Comparison of ENCODE assay signal across 26 mouse cellular contexts in the genomic region with DNA sequence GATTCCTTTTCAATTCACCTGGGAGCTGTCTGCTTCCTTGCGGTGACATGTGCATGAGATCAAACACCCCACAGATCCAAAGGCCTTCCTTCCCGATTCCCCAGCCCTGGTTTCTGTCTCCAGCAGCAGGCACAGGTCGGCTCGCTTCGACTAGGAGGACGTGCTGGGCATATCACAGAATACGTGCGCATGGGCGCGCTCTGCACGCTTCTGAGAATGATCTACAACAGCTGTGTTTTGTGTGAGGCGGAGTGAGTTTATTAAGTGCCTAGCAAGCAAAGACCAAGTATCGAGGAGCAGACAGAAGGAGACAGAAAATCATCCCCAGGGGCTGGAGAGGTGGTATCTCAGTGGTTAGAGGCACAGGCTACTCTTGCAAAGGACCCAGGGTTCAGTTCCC. TPM values are rescaled to one million over a fixed set of nuclear protein-coding genes. Genes with fewer than 3 reads are reported as not detected.
A peak's percentile ranks its signal among the peaks of the same experiment; 100 is the strongest.
DNase-seq lines count a peak whose midpoint lies in the region; ATAC-seq and TF ChIP-seq lines count a peak whose summit lies in the region.
"Had no signal": no experiment of that assay in that cellular context is flagged by ENCODE, and none has a peak within 500 bp of the region (broad histone marks: within the 10 kb centered on the region; RNA-seq: fewer than 3 reads in every experiment).

No protein-coding gene starts in this region.

- no peaks in the 10 kb centered on the region for H3K27me3 ChIP-seq in intestine, embryonic 14.5 days (replicated peaks; ENCODE audit: control insufficient read depth, insufficient read depth, low read length)
- no peaks in the 10 kb centered on the region for H3K27me3 ChIP-seq in intestine, postnatal 0 days (replicated peaks; ENCODE audit: control insufficient read depth, insufficient read depth, low read length)
- H3K27me3 ChIP-seq in midbrain, embryonic 15.5 days (replicated peaks) = no peaks in the 10 kb centered on the region
- H3K27me3 ChIP-seq in midbrain, embryonic 10.5 days (ENCODE audit: low read depth, poor library complexity, severe bottlenecking) = peaks cover 11% of the 10 kb centered on the region; the same call in 1 of the 2 replicates
- H3K27me3 ChIP-seq in intestine, embryonic 15.5 days (replicated peaks) = no peaks in the 10 kb centered on the region
- H3K27me3 ChIP-seq: limb, embryonic 15.5 days; Patski had no signal

- TF ChIP-seq CTCF in intestine, postnatal 0 days (IDR thresholded peaks at IDR 0.05; ENCODE audit: low read depth) = no peak

- peaks cover 24% of the 10 kb centered on the region for H3K4me1 ChIP-seq in intestine, embryonic 14.5 days (replicated peaks; ENCODE audit: control insufficient read depth, insufficient read depth, low read length)
- no peaks in the 10 kb centered on the region for H3K4me1 ChIP-seq in intestine, postnatal 0 days (replicated peaks; ENCODE audit: control insufficient read depth, insufficient read depth, low read length)
- H3K4me1 ChIP-seq in midbrain, embryonic 15.5 days = no peaks in the 10 kb centered on the region
- H3K4me1 ChIP-seq in midbrain, embryonic 10.5 days = peaks cover 30% of the 10 kb centered on the region
- peaks cover 17% of the 10 kb centered on the region for H3K4me1 ChIP-seq in intestine, embryonic 15.5 days (replicated peaks)

- H3K4me3 ChIP-seq in intestine, embryonic 14.5 days (ENCODE audit: low read depth, low read length) = no peak overlapping the region
- H3K4me3 ChIP-seq in intestine, postnatal 0 days (ENCODE audit: low read depth, low read length) = no peak overlapping the region
- H3K4me3 ChIP-seq in midbrain, embryonic 15.5 days = no peak overlapping the region
- H3K4me3 ChIP-seq in midbrain, embryonic 10.5 days = no peak overlapping the region
- H3K4me3 ChIP-seq in intestine, embryonic 15.5 days (replicated peaks) = no peak overlapping the region
- H3K4me3 ChIP-seq: erythroblast, embryonic 14.5 days; heart, embryonic 10.5 days; left cerebral cortex, adult 2 months; limb, embryonic 15.5 days had no signal

- ATAC-seq in intestine, embryonic 14.5 days (replicated peaks; ENCODE audit: low FRiP score, low TSS enrichment, low read depth) = no peak
- no peak for ATAC-seq in intestine, postnatal 0 days
- ATAC-seq in midbrain, embryonic 15.5 days (replicated peaks) = no peak
- no peak for ATAC-seq in intestine, embryonic 15.5 days
- ATAC-seq: forebrain, embryonic 14.5 days; hindbrain, embryonic 16.5 days; Patski had no signal

- H3K27ac ChIP-seq in intestine, embryonic 14.5 days (ENCODE audit: low read depth) = peak overlapping the region; percentile 44; the same call in 1 of the 2 replicates
- no peak overlapping the region for H3K27ac ChIP-seq in intestine, postnatal 0 days (ENCODE audit: low read depth, low read length)
- 0 out of 2 replicates have a peak overlapping the region, but pooled peaks have one; percentile 1 for H3K27ac ChIP-seq in midbrain, embryonic 15.5 days
- H3K27ac ChIP-seq in midbrain, embryonic 10.5 days (replicated peaks) = no peak overlapping the region
- H3K27ac ChIP-seq in intestine, embryonic 15.5 days = 0 out of 2 replicates have a peak overlapping the region, but pooled peaks have one; percentile 20
- H3K27ac ChIP-seq: heart, embryonic 10.5 days; left cerebral cortex, adult 2 months; limb, embryonic 15.5 days; liver, embryonic 14.5 days had no signal

- no peak for DNase-seq in intestine, embryonic 14.5 days (ENCODE audit: low spot score)
- DNase-seq in midbrain, embryonic 10.5 days (ENCODE audit: low spot score) = no peak
- no peak for DNase-seq in layer of hippocampus, postnatal 14 days (ENCODE audit: low spot score in 2 of 2)
- no peak for DNase-seq in cerebellum, adult 9-11 months
- DNase-seq: adrenal gland, adult 2 months; cerebellum, adult 11 months; cerebellum, postnatal 10 days; gastrocnemius, postnatal 10 days; heart, postnatal 4 days; kidney, adult 18-20 months; kidney, postnatal 4 days; layer of hippocampus, adult 9-11 months; lung, postnatal 14 days; retina, postnatal 1 day had no signal

- H3K9me3 ChIP-seq in intestine, embryonic 14.5 days (ENCODE audit: control insufficient read depth, low read length) = no peaks in the 10 kb centered on the region
- H3K9me3 ChIP-seq in intestine, postnatal 0 days (ENCODE audit: control insufficient read depth) = no peaks in the 10 kb centered on the region
- no peaks in the 10 kb centered on the region for H3K9me3 ChIP-seq in midbrain, embryonic 15.5 days
- no peaks in the 10 kb centered on the region for H3K9me3 ChIP-seq in midbrain, embryonic 10.5 days (replicated peaks)
- no peaks in the 10 kb centered on the region for H3K9me3 ChIP-seq in intestine, embryonic 15.5 days
- H3K9me3 ChIP-seq: heart, embryonic 10.5 days; limb, embryonic 15.5 days had no signal

- no peak overlapping the region for H3K9ac ChIP-seq in intestine, embryonic 14.5 days (ENCODE audit: low read length)
- no peak overlapping the region for H3K9ac ChIP-seq in intestine, postnatal 0 days (ENCODE audit: low read depth, low read length)
- no peak overlapping the region for H3K9ac ChIP-seq in midbrain, embryonic 15.5 days
- no peak overlapping the region for H3K9ac ChIP-seq in intestine, embryonic 15.5 days
- H3K9ac ChIP-seq: limb, embryonic 15.5 days; liver, embryonic 14.5 days had no signal

- no peak overlapping the region for H3K4me2 ChIP-seq in intestine, embryonic 14.5 days (ENCODE audit: low read length)
- no peak overlapping the region for H3K4me2 ChIP-seq in intestine, postnatal 0 days (replicated peaks; ENCODE audit: low read depth)
- H3K4me2 ChIP-seq in midbrain, embryonic 15.5 days = no peak overlapping the region
- no peak overlapping the region for H3K4me2 ChIP-seq in intestine, embryonic 15.5 days (replicated peaks)
- H3K4me2 ChIP-seq: limb, embryonic 15.5 days had no signal

- no peaks in the 10 kb centered on the region for H3K36me3 ChIP-seq in intestine, embryonic 14.5 days (ENCODE audit: control insufficient read depth, insufficient read depth, low read length)
- H3K36me3 ChIP-seq in intestine, postnatal 0 days (ENCODE audit: control insufficient read depth, insufficient read depth) = no peaks in the 10 kb centered on the region
- no peaks in the 10 kb centered on the region for H3K36me3 ChIP-seq in midbrain, embryonic 15.5 days (replicated peaks)
- no peaks in the 10 kb centered on the region for H3K36me3 ChIP-seq in midbrain, embryonic 10.5 days
- no peaks in the 10 kb centered on the region for H3K36me3 ChIP-seq in intestine, embryonic 15.5 days
- H3K36me3 ChIP-seq: G1E; heart, embryonic 10.5 days; limb, embryonic 15.5 days had no signal

- 35% methylated on average over 13 of the region's 13 CpGs for WGBS in intestine, embryonic 14.5 days
- 62% methylated on average over 13 of the region's 13 CpGs for WGBS in intestine, postnatal 0 days
- WGBS in midbrain, embryonic 15.5 days = 76% methylated on average over 13 of the region's 13 CpGs
- 88% methylated on average over 13 of the region's 13 CpGs for WGBS in midbrain, embryonic 10.5 days
- WGBS in intestine, embryonic 15.5 days = 52% methylated on average over 13 of the region's 13 CpGs

RNA-seq across cellular contexts. Expression of gene Ncor2, which starts 17.0 kb away (rescaled TPM):
- 26.1 and 27.5 TPM in 2 replicates for polyA plus RNA-seq in intestine, embryonic 14.5 days (2014; fragmentation: Nextera tagmentation; extraction: Ambion mirVana)
- 7.1 and 7.6 TPM in 2 replicates for polyA plus RNA-seq in intestine, postnatal 0 days (2015; fragmentation: Nextera tagmentation; extraction: Ambion mirVana)
- 25.6 and 27.6 TPM in 2 replicates for polyA plus RNA-seq in midbrain, embryonic 15.5 days (2015; fragmentation: Nextera tagmentation; extraction: Ambion mirVana)
- 16.2 and 19.1 TPM in 2 replicates for polyA plus RNA-seq in midbrain, embryonic 10.5 days (2016; fragmentation: Nextera tagmentation; extraction: Ambion mirVana)
- 19.9 and 20.0 TPM in 2 replicates for polyA plus RNA-seq in intestine, embryonic 15.5 days (2015; fragmentation: Nextera tagmentation; extraction: Ambion mirVana)
- 100 to 1,000 TPM; 238 to 254 TPM for total RNA-seq in layer of hippocampus, postnatal 14 days (2021)
- total RNA-seq: G1E had no signal

Comparison
In these comparisons a context has a peak if more than half of its experiments do, and no peak if none do; other contexts are left out.
1. H3K27ac ChIP-seq: peak in intestine, embryonic 14.5 days (single experiment), midbrain, embryonic 15.5 days (single experiment) and intestine, embryonic 15.5 days (single experiment); none in intestine, postnatal 0 days (single experiment) and midbrain, embryonic 10.5 days (single experiment).